Mouse (Mus musculus) stomach, postnatal 0 days (tissue): ENCODE results near the gene Esyt1. TPM values are rescaled to one million over a fixed set of nuclear protein-coding genes. Genes with fewer than 3 reads are reported as not detected.

ENCODE experiments used
- ATAC-seq: fragments of 200-750 bp; cut with Nextera tagmentation; 2 replicates; pipeline ENCODE4 v1.8.0; 2017; ENCODE audit not compliant: low FRiP score, low TSS enrichment
- DNase-seq: peaks from one replicate; pipeline ENCODE4 v3.0.0-alpha.2; 2016; ENCODE audit warnings: low spot score
- H3K27ac ChIP-seq: fragments of 300-500 bp; sonication (generic); replicated peaks from 2 replicates; pipeline ENCODE4 v1.5.1; 2014; ENCODE audit warnings: mild to moderate bottlenecking, control low read depth
- H3K27me3 ChIP-seq: fragments of 300-500 bp; sonication (generic); 2 replicates; pipeline ENCODE4 v1.6.1; 2014; ENCODE audit warnings: low read length; ENCODE audit not compliant: control insufficient read depth, insufficient read depth
- H3K36me3 ChIP-seq: fragments of 300-500 bp; sonication (generic); 2 replicates; pipeline ENCODE4 v1.6.1; 2014; ENCODE audit warnings: low read length, mixed read lengths; ENCODE audit not compliant: control insufficient read depth, insufficient read depth
- H3K4me1 ChIP-seq: fragments of 300-500 bp; sonication (generic); replicated peaks from 2 replicates; pipeline ENCODE4 v1.6.1; 2014; ENCODE audit warnings: antibody characterized with exemption; ENCODE audit not compliant: control insufficient read depth, insufficient read depth
- H3K4me2 ChIP-seq: fragments of 300-500 bp; sonication (generic); replicated peaks from 2 replicates; pipeline ENCODE4 v1.6.1; 2014; ENCODE audit warnings: low read depth, mild to moderate bottlenecking, control low read depth, moderate library complexity
- H3K4me3 ChIP-seq: fragments of 300-500 bp; sonication (generic); 2 replicates; pipeline ENCODE4 v1.5.1; 2014; ENCODE audit warnings: low read depth, low read length, control low read depth
- H3K9ac ChIP-seq: fragments of 300-500 bp; sonication (generic); 2 replicates; pipeline ENCODE4 v1.6.1; 2014; ENCODE audit warnings: mild to moderate bottlenecking, low read length, control low read depth, mixed read lengths
- H3K9me3 ChIP-seq: fragments of 300-500 bp; sonication (generic); 2 replicates; pipeline ENCODE4 v1.6.1; 2016; ENCODE audit warnings: low read length; ENCODE audit not compliant: control insufficient read depth
- CTCF ChIP-seq: IDR thresholded peaks from 2 replicates; pipeline ENCODE4 v1.5.1; 2016; ENCODE audit warnings: antibody characterized with exemption, low read depth, mild to moderate bottlenecking, moderate library complexity
- EP300 ChIP-seq: optimal IDR thresholded peaks from 2 replicates; pipeline ENCODE3; 2016; ENCODE audit warnings: antibody characterized with exemption
- WGBS: fragments of 180-500 bp; shearing (Covaris S2); extraction: QIAGEN DNeasy Blood & Tissue Kit; methylation state at CpG from one replicate; pipeline ENCODE4 v1.1.7; 2014; 5-methylcytosine and 5-hydroxymethylcytosine counted together
- polyA plus RNA-seq: library from polyadenylated mRNA; unstranded; fragments of >200 nt; fragmentation: Nextera tagmentation; extraction: Ambion mirVana; gene quantifications from 2 replicates; pipeline ENCODE4 v1.2.1, GENCODE M21; 2015

Esyt1 gene
- polyA plus RNA-seq, 1 experiment from 2014 or later: 15.0 TPM

DNA sequence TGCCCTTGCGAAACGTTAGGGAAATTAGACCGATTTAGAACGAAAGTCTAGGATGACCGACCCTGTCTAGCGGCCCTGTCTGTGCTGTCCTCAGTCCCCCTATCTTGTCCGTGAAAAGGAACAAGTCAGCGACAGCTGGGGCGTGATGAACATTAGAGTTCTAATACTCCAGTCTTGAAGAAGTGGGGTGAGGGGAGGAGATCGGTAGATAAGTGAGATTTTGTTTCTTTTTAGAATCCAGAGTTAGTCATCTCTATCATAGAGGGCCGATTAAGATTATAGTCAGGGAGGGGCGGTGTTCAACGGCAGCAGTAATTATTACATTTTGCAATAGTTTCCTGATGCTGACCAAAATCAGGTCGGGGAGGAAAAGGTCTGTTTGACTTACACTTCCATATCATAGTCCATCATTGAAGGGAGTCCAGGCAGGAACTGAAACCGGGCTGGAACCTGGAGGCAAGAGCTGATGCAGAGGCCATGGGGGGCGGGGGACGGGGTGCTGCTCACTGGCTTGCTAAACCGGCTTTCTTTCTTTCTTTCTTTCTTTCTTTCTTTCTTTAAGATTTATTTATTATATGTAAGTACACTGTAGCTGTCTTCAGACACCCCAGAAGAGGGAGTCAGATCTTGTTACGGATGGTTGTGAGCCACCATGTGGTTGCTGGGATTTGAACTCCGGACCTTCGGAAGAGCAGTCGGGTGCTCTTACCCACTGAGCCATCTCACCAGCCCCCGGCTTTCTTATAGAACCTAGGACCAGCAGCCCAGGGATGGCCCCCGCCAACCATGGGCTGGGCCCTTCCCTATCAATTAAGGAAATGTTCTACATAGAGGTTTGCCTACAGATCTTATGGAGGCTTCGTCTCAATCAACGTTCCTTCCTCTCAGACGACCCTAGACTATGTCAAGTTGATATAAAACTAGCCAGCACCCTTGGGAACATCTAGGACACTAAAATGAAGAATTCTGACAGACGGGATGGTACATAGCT, 990 bp upstream of the Esyt1 start:
- DNase-seq (no peak), ATAC-seq (no peak)
- Histone ChIP-seq H3K9ac (0 out of 2 replicates have a peak overlapping the region, but pooled peaks have one; percentile 18), H3K36me3 (0 out of 2 replicates have a peak, but pooled peaks cover 3% of the 10 kb centered on the region), H3K27me3 (no peaks in the 10 kb centered on the region), H3K4me1 (peaks cover 3% of the 10 kb centered on the region), H3K4me2 (peak overlapping the region; percentile 95), H3K9me3 (no peaks in the 10 kb centered on the region), H3K27ac (peak overlapping the region; percentile 63), H3K4me3 (peak overlapping the region; percentile 90)
- TF ChIP-seq CTCF: no peak
- WGBS: 26% methylated on average over 28 of the region's 28 CpGs

DNA sequence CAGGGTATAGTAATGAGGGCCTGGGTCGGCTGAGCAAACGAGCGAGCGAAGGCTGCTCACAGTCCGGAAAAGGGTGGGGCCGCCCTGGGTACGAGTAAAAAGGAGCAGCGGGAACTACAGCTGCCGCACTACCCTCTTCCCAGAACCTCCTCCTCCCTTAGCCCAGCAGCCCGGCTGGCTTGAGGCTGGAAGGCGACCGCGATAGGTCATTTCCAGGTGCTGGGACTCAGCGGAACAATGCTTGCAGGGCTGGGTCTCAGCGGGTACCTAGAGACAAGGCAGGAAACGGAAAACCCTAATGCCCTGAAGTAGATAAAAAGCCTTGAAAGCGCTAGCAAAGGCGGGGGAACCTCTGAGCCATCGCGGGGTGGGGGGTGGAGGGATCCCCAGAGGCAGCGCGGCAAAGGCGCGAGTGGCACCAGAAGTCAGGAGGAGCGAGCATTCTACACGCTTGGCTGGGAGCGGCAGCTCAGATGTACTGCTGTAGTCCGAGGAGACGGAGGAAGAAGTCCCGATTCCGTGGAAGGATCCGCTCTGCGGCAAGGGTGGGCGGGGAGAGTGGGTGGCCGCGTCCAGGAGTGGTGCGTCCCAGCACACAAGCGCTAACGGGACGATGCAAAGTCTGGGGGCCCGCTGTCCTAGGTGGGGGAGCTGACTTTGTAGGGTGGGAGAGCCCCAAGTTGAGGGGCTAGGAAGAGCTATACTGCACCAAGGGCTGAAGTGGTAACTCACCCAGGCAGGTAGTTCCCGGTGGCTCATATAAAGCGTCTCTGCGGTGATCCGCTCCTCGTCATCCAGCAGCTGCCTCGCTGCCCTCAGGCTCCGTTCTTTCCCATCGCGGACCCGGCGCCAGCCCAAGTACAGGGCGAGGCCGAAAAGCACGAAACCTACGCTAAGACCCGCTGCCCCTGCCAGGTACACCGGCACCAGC, 674 bp downstream of the Esyt1 start:
- H3K27me3 ChIP-seq: no peaks in the 10 kb centered on the region
- H3K36me3 ChIP-seq: peaks cover 8% of the 10 kb centered on the region; the same call in 1 of the 2 replicates
- no peaks in the 10 kb centered on the region for H3K9me3 ChIP-seq
- peaks cover 3% of the 10 kb centered on the region for H3K4me1 ChIP-seq
- TF ChIP-seq EP300 (no peak), CTCF (no peak)
- H3K27ac ChIP-seq: peak overlapping the region; percentile 92
- peak; percentile 69 for DNase-seq
- peak; percentile 33 for ATAC-seq
- peak overlapping the region; percentile 90 for H3K4me3 ChIP-seq
- WGBS: under 1% methylated on average over 57 of the region's 58 CpGs
- peak overlapping the region; percentile 95 for H3K4me2 ChIP-seq
- peak overlapping the region; percentile 81 for H3K9ac ChIP-seq

GRCm38 (mm10) chr10:128524111-128524731, 1.4 kb downstream of the Esyt1 start:
- 31% methylated on average over 11 of the region's 11 CpGs for WGBS
- no peak overlapping the region; the same call in 1 of the 2 replicates for H3K27ac ChIP-seq

GRCm38 (mm10) chr10:128522351-128522750, 3.3 kb downstream of the Esyt1 start:
- TF ChIP-seq CTCF: no peak
- TF ChIP-seq EP300: no peak
- no peak overlapping the region for H3K9ac ChIP-seq
- H3K36me3 ChIP-seq: peaks cover 12% of the 10 kb centered on the region
- H3K27me3 ChIP-seq: no peaks in the 10 kb centered on the region
- DNase-seq (no peak), ATAC-seq (no peak)
- H3K4me3 ChIP-seq: no peak overlapping the region
- no peaks in the 10 kb centered on the region for H3K9me3 ChIP-seq
- WGBS: 79% methylated on average over 6 of the region's 6 CpGs
- H3K4me2 ChIP-seq: no peak overlapping the region
- H3K27ac ChIP-seq: no peak overlapping the region
- peaks cover 3% of the 10 kb centered on the region for H3K4me1 ChIP-seq

More at GRCm38 (mm10) chr10:128524111-128524731, 1.4 kb downstream of the Esyt1 start:
- H3K36me3 ChIP-seq: peaks cover 8% of the 10 kb centered on the region
- DNase-seq (no peak), ATAC-seq (no peak)
- H3K27me3 ChIP-seq: no peaks in the 10 kb centered on the region
- H3K4me3 ChIP-seq: peak overlapping the region; percentile 90
- peak overlapping the region; percentile 81 for H3K9ac ChIP-seq
- H3K4me2 ChIP-seq: peak overlapping the region; percentile 95
- TF ChIP-seq CTCF: no peak
- TF ChIP-seq EP300: no peak
- peaks cover 3% of the 10 kb centered on the region for H3K4me1 ChIP-seq
- no peaks in the 10 kb centered on the region for H3K9me3 ChIP-seq

DNA sequence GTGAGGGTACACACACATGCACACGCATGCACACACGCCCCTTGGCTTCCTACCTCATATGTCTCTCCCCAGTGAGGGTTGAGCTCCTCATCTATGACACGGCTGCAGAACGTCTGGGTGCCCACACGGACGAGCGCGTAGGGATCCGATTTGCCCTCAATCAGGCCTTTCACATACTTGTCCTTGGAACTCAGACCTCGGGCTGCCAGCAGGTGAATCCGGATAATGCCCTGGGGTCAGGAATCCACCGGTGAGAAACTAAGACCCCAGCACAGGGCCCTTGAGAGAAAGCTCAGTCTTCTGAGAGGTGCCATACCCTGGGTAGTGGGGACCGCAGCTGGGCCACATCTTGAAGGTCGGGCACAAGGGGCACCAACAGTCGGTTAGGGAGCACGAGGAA, 5.1 kb downstream of the Esyt1 start:
- H3K9me3 ChIP-seq: no peaks in the 10 kb centered on the region
- H3K36me3 ChIP-seq: peaks cover 14% of the 10 kb centered on the region
- ATAC-seq (no peak), DNase-seq (no peak)
- H3K27me3 ChIP-seq: no peaks in the 10 kb centered on the region
- no peak for TF ChIP-seq EP300
- TF ChIP-seq CTCF: no peak
- 90% methylated on average over 16 of the region's 16 CpGs for WGBS
- H3K27ac ChIP-seq: no peak overlapping the region
- no peak overlapping the region for H3K4me3 ChIP-seq
- H3K4me2 ChIP-seq: no peak overlapping the region
- H3K4me1 ChIP-seq: peaks cover 3% of the 10 kb centered on the region
- no peak overlapping the region for H3K9ac ChIP-seq
